Mouse (Mus musculus) right cerebral cortex, postnatal 14 days (tissue): Measurements from ENCODE around the gene Chil4.
"Not testable (repeated sequence)": the region's sequence is repeated elsewhere in the genome, so short reads cannot be mapped to it uniquely, and the experiment has no call there.

Experiments
- DNase-seq: peaks from one replicate; pipeline ENCODE4 v3.0.0; 2022

The Chil4 gene

DNA sequence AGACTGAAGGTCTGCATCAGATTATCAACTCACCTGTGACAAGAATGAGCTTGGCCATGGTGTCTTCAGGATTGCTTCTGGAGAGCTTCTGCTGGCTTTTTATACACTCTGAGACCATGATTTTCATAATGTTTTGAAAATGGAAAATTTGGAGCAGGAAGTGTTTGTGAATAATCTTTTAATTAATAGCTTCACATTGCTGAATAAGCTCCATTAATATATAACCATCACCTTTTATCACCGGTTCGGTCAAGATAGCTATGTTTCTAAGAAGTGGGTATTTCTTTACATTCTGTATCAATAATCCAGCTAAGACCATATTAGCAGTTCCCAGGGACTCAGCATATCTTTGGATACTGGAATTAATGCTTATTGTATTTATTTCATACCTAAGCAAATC lies at the start of gene Chil4:
Chil4 (minus strand) TSS at position 101 of the 400 bp plus-strand sequence.
- no peak for DNase-seq

DNA sequence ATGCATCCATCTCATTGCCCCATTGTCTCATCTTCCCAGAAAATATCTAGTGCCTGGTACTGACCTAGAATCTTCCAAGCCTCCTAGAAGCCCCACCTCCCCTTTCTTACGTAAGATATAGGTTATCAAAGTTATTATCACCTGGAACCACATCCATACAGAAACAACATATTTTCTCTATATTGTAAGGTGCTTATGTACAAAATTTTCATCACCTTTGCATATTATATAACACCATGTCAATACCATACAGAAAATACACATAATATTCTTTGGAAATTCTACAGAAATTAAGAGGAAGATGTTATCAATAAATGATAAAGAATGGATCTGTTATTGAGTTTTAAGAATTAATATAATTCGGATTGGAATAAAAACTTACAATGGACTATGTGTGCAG lies 46.5 kb upstream of the Chil4 start:
- DNase-seq = no peak

DNA sequence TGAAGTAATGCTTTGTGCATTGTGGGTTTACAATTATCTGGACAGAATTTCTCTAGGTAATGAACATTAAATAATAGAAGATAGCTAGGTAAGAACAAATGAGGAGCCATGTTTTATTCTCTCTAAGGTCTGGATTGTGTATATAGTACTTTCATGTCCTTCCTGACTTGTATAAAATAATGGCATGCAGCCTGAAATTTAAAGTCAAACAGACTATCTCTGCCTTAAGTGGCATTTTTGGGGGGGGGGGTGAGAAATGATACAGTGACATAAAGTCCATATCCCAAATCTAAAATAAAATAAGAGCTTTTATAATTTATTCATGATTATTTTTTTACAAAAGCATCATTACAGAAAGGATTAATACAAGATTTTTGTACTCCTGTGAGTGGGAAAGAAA lies 45.5 kb upstream of the Chil4 start:
- DNase-seq = no peak

DNA sequence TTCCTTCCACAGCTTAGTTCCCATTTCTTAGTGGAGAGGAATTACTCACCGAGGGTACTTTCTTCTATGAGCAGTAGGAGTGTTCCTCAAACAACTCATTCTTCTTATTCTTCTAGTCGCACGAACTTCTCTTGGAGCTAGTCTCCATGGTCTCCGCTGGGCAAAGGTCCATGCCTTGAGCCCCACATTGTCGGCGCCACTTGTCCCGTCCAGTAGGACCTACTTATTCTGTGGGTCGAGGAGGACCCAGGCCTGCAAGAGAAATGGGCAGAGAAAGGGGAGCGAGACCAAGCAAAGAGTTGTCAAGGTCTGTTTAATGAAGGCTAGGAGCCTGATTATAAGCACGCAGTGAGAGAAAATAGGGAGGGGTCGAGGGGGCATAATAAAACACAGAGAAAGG lies 37.8 kb upstream of the Chil4 start:
- not testable (repeated sequence) for DNase-seq

DNA sequence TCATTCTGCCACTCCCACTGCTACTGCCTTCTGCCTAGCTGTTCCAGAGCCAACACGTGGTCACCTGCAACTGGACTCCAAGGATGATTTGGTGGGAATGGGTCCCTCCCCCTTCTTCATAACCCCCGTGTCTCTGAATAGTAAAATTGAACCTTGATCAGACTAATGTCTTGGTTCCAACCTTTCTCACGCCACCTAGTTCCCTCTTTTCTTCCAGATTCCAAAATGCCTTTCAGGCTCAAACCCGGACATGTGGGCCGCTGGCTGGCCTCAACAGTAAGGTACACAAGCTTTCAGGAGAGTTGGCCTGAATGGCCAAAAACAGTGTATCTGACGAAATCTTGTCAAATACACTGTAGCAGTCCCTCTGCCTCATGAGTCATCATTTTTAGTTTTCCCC lies 33.4 kb upstream of the Chil4 start:
- no peak for DNase-seq

DNA sequence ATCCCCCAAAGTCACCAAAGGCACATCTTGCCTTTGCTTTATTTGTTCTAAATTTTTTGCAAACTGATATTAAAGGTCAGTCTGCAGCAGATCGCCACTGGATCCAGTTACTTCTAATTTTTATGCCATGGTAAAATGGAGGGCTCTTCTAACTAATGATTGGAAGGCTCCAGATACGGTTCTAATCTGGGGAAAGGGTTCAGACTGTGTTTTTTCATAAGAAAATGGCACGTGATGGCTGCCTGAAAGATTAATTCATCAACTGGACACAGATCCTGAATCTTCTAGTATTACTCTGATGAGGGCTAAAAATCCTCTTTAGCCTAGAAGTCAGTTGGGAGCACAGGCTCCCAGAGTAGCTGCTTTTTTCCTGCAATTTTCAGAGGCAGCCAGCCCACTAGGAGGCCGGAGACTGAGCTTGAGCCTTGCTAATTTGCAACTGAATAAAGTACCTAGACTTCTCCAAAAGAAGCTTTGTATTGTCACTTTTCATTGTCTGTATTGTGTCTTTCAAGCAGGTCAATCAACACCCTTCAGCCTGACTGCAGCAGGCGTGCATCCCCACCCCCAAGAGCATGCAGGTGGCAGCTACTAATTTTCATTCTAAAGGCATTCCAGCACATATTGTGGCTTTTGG lies 31.6 kb upstream of the Chil4 start:
- DNase-seq = not testable (repeated sequence)

DNA sequence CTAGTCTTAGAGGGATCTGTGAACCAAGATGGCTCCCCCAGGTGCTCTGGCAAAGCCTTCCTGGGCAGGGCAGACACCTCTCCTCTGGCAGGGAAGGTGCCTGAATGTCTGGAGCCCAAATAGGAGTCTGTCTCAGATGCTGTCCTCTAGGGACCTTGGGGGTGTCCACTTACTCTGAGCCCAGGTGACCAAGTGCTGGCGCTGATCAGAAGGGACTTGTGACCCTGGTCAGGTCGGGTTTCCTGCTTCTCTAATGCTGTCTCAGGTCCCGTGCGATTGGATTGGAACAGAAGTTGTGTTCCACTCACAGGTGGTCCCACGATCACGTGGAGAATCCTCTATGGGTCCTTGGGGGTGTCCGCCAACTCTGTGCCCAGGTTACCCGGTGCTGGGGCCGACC lies 28.1 kb upstream of the Chil4 start:
- DNase-seq = not testable (repeated sequence)

DNA sequence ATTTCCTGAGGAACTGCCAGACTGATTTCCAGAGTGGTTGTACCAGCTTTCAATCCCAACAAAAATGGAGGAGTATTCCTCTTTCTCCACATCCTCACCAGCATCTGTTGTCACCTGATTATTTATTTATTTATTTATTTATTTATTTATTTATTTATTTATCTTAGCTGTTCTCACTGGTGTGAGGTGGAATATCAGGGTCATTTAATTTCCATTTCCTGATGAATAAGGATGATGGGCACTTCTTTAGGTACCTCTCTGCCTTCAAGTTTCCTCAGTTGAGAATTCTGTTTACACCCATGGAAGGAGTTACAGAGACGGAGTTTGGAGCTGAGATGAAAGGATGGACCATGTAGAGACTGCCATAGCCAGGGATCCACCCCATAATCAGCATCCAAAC lies 20.9 kb upstream of the Chil4 start:
- not testable (repeated sequence) for DNase-seq

DNA sequence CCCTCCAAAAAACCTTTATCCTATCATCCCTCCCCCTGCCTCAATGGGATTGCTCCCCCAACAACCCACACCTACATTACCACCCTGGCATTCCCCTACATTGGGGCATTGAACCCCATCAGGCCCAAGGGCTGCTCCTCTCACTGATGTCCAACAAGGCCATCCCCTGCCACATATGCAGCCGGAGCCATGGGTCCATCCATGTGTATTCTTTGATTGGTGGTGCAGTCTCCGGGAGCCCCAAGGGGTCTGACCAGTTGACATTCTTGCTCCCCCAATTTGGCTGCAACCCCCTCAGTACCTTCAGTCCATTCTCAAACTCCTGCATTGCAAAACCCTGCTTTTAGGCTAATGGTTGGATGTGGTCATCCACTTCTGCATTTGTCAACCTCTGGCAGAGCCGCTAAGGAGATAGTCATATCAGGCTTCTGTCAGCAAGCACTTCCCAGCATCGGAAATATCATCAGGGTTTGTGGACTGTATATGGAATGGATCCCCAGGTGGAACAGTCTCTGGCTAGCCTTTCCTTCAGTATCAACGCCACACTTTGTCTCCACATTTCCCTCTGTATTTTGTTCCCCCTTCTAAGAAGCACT lies 20.0 kb upstream of the Chil4 start:
- DNase-seq = no peak

DNA sequence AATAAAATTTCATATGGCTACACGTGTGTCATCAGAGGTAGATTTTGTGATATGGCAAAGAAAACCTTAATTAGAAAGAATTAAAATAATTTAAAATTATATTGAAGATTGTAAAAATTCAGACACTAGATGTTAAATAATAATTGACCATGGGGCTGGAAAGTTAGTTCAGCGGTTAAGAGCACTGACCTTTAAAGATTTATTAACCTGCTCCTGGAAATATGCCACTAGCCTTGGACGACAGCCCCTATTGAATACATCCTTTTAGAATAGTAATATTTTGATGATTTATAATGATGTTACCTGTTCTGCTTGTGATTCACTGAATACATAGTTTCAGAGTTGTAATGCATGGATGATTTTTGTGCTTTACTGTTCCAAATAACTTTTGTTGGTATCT lies 4.1 kb upstream of the Chil4 start:
- DNase-seq = not testable (repeated sequence)

DNA sequence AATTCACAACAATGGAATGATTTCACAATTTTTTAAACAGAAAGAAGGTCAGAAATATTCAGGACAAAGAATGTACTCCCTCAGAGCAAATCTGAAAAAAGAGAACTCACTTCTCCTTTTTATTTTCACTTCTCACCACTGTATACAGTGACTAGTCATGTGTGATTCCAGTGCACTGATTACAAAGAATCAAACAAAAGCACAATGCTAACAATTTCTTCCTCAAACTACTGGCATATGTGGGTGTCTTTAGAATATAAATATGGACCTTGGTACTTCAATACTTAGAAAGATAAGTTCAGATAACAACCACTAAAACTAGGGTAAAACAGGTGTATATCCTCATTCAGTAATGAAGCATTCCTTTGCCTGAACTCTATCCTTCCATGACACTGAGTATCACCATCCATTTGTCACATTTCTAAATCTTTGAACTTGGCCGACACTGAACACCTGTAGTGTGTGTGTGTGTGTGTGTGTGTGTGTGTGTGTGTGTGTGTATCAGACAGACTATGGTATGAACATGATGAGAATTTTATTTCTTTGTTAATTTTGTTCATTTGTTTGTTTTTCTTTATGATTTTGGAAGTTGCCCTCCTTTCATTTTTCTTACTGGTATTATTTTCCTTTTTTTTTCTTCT lies 2.4 kb upstream of the Chil4 start:
- no peak for DNase-seq

DNA sequence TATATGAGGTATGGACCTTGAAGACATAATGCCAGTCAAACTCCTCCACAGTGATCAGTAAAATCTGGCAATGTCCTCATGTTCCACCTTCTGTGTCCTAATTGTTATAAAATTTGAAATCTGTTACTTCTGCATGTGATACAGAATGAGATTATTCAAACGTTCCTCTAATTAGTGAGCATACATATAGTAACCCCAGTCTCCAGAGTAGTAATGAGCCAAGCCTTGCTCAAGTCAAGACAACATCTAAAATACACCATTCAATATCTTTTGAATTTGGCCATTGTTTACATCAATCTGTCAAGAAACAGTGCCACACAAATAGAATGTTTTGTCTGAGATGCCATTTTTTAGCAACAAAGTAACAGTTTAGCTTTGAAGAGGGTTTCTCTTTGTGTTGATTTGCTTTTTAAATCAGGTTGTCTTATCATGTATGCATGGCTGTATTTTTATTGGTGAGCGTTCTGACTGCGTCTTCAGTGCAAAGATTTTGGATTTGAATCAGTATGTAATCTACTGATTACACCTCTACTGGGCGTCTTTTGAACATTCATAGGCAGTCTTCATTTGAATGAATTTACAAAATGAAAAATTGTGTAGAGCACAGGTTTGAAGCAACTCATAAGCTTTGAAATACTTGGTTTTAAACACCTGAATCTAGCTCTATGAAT lies 888 bp downstream of the Chil4 start:
- DNase-seq = not testable (repeated sequence)

DNA sequence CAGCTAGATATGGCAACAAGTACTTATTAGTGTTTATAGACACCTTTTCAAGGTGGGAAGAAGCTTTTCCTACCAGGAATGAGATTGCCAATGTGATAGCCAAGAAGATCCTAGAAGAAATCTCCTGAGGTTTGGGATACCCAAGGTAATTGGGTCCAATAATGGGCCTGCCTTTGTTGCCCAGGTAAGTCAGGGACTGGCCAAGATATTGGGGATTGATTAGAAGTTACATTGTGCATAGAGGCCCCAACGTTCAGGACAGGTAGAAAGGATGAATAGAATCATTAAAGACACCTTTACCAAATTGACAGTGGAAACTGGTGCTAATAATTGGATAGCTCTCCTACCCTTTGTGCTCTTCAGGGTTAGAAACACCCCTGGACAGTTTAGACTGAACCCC lies 21.3 kb downstream of the Chil4 start:
- not testable (repeated sequence) for DNase-seq

DNA sequence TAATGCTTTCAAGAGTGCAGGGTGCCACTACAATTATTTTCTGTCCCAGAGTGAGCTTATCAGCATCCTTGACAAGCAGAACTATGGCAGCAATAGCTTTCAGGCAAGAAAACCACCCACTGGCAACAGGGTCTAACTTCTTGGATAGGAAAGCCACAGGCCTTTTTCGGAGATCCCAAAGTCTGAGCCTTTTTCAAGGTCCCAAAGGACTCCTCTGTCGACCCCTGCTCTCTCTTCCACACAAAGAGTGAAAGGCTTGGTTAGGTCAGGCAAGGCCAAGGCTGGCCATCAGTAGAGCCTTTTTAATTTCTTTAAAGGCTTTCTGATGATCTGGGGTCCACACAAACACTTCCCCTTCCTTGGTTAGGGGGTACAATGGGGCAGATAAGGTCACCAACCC lies 22.1 kb downstream of the Chil4 start:
- DNase-seq = not testable (repeated sequence)

DNA sequence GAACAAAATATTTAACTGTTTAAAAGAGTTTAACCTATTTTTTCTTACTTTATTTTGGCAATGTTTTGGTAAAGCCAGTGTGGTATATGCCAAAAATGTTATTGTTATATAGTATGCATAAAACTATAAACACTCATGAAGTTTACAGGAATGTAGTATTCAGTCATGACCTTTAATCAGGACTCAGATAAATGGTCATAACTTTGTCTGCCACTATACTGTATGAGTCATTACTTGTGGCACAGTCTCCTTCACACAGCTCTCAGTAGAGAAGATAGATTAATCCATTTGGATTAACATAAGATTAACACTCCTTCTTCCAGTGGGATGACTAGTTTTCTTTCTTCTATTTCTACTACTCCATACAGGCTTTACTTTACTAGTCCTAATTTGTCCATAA lies 23.0 kb downstream of the Chil4 start:
- DNase-seq = no peak

DNA sequence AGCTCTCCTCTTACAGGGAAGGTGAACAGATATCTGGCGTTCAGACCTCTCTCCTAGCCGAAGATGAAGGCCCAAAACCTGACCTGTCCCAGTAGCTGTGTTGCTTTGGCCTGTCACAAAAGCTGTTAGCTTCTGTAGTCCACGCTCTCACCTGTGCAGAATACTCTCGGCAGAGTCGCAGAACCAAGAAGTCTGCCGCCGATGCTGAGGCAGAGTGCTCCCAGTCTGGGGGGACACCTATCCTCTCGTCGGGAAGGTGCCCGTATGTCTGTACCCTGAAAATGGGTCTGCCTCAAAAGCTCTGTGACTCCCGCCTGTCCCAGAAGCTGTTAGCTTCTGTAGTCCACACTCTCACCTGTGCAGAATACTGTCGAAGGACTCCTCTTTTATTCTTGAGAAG lies 23.8 kb downstream of the Chil4 start:
- no peak for DNase-seq

DNA sequence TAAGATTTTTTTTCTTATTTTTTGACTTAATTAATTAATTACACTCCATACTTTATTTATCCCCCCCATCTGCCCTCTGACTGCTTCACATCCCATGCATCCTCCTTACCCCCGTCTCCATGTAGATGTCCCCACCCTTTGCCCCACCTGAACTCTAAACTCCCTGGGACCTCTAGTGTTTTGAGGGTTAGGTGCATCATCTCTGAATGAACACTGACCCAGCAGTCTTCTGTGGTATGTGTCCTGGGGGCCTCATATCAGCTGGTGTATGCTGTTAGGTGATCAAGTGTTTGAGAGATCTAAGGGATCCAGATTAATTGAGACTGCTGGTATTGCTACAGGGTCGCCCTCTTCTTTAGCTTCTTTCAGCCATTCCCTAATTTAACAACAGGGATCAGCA lies 31.3 kb downstream of the Chil4 start:
- DNase-seq = no peak

DNA sequence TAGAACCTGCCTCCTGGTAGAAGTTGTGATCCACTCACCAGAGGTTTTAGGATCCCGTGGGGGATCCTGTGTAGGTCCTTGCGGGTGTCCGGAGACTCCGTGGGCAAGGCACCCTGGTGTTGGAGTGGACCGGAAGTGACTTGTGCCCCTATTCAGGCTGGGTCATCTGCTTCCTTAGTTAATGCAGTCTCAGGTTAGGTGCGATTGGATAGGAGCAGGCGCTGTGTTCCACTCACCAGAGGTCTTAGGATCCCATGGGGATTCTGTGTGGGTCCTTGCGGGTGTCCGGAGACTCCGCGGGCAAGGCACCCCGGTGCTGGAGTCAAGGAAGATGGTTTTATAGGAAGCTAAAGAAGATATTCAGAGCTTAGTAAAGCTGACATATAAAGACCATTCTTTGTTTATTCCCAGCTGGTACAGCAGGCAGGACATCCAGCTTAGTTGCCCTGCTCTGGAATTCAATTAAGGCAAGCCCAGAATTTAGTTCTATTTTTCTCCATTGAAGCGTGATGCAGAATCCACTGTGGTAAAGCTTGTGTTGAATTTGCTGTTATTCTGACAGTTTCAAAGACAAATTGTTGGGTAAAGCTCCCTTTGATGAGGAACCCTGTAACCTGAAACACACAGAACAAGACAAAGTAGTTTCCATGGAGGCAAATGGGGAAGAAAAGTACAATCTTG lies 41.7 kb downstream of the Chil4 start:
- no peak for DNase-seq

DNA sequence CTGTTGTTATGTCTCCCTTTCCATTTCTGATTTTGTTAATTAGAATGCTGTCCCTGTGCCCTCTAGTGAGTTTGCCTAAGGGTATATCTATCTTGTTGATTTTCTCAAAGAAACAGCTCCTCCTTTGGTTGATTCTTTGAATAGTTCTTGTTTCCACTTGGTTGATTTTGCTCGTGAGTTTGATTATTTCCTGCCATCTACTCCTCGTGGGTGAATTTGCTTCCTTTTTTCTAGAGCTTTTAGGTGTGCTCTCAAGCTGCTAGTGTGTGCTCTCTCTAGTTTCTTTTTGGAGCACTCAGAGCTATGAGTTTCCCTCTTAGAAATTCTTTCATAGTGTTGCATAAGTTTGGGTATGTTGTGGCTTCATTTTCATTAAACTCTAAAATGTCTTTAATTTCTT lies 44.3 kb downstream of the Chil4 start:
- DNase-seq = not testable (repeated sequence)

DNA sequence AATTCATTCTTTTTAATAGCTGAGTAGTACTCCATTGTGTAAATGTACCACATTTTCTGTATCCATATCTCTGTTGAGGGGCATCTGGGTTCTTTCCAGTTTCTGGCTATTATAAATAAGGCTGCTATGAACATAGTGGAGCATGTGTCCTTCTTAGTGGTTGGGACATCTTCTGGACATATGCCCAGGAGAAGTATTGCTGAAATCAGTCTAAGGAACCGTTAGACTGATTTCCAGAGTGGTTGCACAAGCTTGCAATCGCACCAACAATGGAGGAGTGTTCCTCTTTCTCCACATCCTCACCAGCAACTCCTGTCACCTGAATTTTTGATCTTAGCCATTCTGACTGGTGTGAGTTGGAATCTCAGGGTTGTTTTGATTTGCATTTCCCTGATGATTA lies 46.8 kb downstream of the Chil4 start:
- not testable (repeated sequence) for DNase-seq

DNA sequence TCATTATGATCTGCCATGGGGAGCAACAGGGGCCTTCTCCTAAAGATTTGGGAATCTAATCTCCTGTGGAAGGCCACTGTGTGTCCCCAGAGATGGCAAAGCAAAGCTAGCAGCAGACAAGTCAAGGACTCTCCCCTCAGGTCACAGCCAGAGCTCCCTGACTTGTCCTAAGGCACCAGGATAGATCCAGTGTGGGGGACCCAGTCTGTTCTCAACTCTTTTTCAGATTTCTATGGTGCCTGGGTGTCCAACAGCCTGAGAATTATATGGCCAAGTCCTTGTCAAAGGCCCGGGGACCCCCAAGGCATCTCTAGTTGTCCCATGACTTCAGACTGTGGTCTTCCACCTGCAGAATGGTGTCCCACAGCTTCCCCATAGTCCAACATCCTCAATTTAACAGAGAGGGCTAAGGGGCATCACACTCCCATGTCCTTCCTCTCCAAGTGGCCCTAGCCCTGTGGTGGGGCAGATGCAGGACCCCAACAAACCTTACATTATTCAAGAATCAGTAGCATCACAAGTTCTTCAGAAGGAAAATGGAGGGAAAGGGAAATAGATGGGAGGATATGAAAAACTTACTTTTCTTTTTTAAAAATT lies 48.1 kb downstream of the Chil4 start:
- no peak for DNase-seq

DNA sequence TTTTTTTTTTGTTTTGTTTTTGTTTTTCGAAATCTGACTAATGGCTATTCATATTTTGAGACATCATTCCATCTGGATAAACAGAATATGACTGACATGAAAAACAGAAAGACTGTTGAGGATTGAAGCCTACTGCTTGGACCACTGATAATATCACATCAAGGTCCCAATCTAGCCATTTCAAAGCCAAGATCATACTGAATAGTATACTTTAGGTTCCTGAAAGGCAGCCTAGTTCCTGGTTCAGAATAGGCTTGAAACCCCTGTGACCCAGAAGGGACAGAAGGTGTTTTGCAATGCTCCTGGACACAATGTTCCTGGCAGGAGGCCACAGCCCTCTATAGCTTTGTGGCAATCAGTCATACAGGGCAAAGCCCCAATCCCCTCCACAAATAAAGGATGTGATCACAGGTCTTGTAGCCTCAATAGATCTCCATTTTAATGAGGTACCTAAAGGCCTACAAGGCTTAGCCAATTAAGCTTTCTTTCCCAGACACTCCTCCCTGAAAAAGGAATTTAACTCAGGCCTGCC lies 48.7 kb downstream of the Chil4 start:
- DNase-seq = no peak

DNA sequence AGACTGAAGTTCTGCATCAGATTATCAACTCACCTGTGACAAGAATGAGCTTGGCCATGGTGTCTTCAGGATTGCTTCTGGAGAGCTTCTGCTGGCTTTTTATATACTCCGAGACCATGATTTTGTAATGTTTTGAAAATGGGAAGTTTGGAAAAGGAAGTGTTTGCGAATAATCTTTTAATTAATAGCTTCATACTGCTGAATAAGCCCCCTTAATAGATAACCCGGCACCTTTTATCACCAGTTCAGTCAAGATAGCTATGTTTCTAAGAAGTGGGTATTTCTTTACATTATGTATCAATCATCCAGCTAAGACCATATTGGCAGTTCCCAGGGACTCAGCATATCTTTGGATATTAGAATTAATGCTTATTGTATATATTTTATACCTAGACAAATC lies 51.8 kb downstream of the Chil4 start, which contains the start of gene Chil3:
Chil3 (minus strand) TSS at position 101 of the 400 bp plus-strand sequence.
- no peak for DNase-seq
